8 mouse cellular contexts compared by ENCODE assay signal in the genomic region with DNA sequence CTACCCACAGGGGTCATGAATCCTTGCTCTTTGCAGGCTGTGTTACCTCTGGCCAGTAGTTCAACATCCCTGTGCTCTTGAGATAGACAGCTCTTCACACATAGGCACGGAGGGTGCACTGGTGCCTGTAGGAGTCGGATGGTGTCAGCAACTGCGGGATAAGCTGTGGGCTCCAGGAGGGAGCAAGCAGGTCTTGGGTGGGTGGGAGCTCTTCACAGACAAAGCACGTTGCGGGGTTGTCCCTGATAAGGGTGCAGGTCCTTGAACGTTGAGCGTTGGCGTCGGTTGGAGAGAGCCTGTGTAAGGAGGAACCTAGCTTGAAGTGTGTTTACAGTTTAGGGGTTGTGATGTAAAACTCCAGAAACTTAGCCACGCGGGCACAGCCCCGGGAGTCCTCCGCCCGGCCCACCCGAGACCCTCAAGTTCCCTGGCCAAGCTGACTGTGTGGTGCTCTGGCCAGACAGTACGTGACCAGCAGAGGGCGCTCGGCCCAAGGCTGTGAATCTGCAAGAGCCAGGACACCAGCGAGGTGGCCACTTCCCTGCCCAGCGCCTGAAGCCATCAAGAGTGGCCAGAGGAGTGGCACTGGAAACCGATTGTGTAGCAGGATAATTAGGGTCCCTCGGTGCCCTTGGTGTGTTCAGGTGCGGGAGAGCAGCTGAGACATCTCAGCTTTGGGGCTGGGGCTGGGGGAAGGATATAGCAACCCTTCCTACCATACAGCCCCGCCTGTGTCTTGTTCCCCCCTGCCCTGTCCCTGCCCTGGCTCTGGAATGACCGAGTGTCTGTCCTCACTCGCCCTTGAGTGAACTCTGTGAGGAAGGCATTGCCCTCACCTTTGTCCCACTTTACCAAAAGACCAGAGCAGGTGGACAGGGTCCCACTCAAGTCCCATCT. TPM values are rescaled to one million over a fixed set of nuclear protein-coding genes. Genes with fewer than 3 reads are reported as not detected.
A peak's percentile ranks its signal among the peaks of the same experiment; 100 is the strongest.
DNase-seq lines count a peak whose midpoint lies in the region; ATAC-seq and TF ChIP-seq lines count a peak whose summit lies in the region.

No protein-coding gene starts in this region.

- peak overlapping the region; percentile 34 for H3K4me2 ChIP-seq in embryonic facial prominence, embryonic 13.5 days
- no peak overlapping the region; the same call in 1 of the 2 replicates for H3K4me2 ChIP-seq in limb, embryonic 13.5 days (replicated peaks)
- H3K4me2 ChIP-seq in midbrain, embryonic 15.5 days: 0 out of 2 replicates have a peak overlapping the region, but pooled peaks have one; percentile 11

- WGBS in embryonic facial prominence, embryonic 13.5 days: 29% methylated on average over 26 of the region's 26 CpGs
- 30% methylated on average over 26 of the region's 26 CpGs for WGBS in kidney, adult 2 months
- WGBS in limb, embryonic 13.5 days: 33% methylated on average over 26 of the region's 26 CpGs
- 34% methylated on average over 26 of the region's 26 CpGs for WGBS in midbrain, embryonic 15.5 days

- H3K9me3 ChIP-seq in embryonic facial prominence, embryonic 13.5 days: no peaks in the 10 kb centered on the region
- no peaks in the 10 kb centered on the region; the same call in 1 of the 2 replicates for H3K9me3 ChIP-seq in limb, embryonic 13.5 days
- H3K9me3 ChIP-seq in midbrain, embryonic 15.5 days: no peaks in the 10 kb centered on the region

- no peak for TF ChIP-seq POLR2A in kidney, adult 2 months (IDR thresholded peaks at IDR 0.05; ENCODE audit: low read depth, low read length)

- H3K36me3 ChIP-seq in embryonic facial prominence, embryonic 13.5 days: no peaks in the 10 kb centered on the region
- H3K36me3 ChIP-seq in kidney, adult 2 months (ENCODE audit: control insufficient read depth, insufficient read depth, low read length): no peaks in the 10 kb centered on the region
- no peaks in the 10 kb centered on the region for H3K36me3 ChIP-seq in limb, embryonic 13.5 days
- no peaks in the 10 kb centered on the region for H3K36me3 ChIP-seq in midbrain, embryonic 15.5 days (replicated peaks)

- H3K4me3 ChIP-seq in embryonic facial prominence, embryonic 13.5 days: no peak overlapping the region
- no peak overlapping the region for H3K4me3 ChIP-seq in kidney, adult 2 months (ENCODE audit: insufficient read depth, low read depth, low read length)
- no peak overlapping the region for H3K4me3 ChIP-seq in limb, embryonic 13.5 days
- no peak overlapping the region for H3K4me3 ChIP-seq in midbrain, embryonic 15.5 days

- no peak overlapping the region for H3K27ac ChIP-seq in embryonic facial prominence, embryonic 13.5 days
- H3K27ac ChIP-seq in kidney, adult 2 months (ENCODE audit: insufficient read depth, low read depth, low read length): no peak overlapping the region
- H3K27ac ChIP-seq in limb, embryonic 13.5 days: no peak overlapping the region
- no peak overlapping the region for H3K27ac ChIP-seq in midbrain, embryonic 15.5 days

- H3K4me1 ChIP-seq in embryonic facial prominence, embryonic 13.5 days: no peaks in the 10 kb centered on the region
- peaks cover 6% of the 10 kb centered on the region; the same call in 1 of the 2 replicates for H3K4me1 ChIP-seq in kidney, adult 2 months (ENCODE audit: control insufficient read depth, insufficient read depth, low read length)
- peaks cover 8% of the 10 kb centered on the region; the same call in 1 of the 2 replicates for H3K4me1 ChIP-seq in limb, embryonic 13.5 days
- H3K4me1 ChIP-seq in midbrain, embryonic 15.5 days: 0 out of 2 replicates have a peak, but pooled peaks cover 2% of the 10 kb centered on the region

- H3K27me3 ChIP-seq in embryonic facial prominence, embryonic 13.5 days: peaks cover 6% of the 10 kb centered on the region; the same call in 1 of the 2 replicates
- H3K27me3 ChIP-seq in kidney, adult 2 months (replicated peaks; ENCODE audit: control insufficient read depth, insufficient read depth, low read length): no peaks in the 10 kb centered on the region
- peaks cover 30% of the 10 kb centered on the region for H3K27me3 ChIP-seq in limb, embryonic 13.5 days
- no peaks in the 10 kb centered on the region for H3K27me3 ChIP-seq in midbrain, embryonic 15.5 days (replicated peaks)

- DNase-seq in 416B (ENCODE audit: low read depth): peak; percentile 68
- DNase-seq in adrenal gland, postnatal 4 days (ENCODE audit: low spot score in 2 of 2): peak; percentile 65 to 74
- DNase-seq in heart, adult 9 months (ENCODE audit: low spot score in 2 of 2): peak; percentile 45 to 80
- DNase-seq in kidney, adult 2 months: peak; percentile 86
- DNase-seq in spleen, adult 18-20 months: peak; percentile 59 to 85

- no peak overlapping the region for H3K9ac ChIP-seq in embryonic facial prominence, embryonic 13.5 days
- no peak overlapping the region for H3K9ac ChIP-seq in limb, embryonic 13.5 days
- no peak overlapping the region for H3K9ac ChIP-seq in midbrain, embryonic 15.5 days

- peak; percentile 95 for TF ChIP-seq CTCF in kidney, adult 2 months (conservative IDR thresholded peaks at IDR 0.05; ENCODE audit: insufficient read depth, insufficient read length, low read depth, low read length)

- 0 out of 2 replicates have a peak, but pooled peaks have one; percentile 30 for ATAC-seq in embryonic facial prominence, embryonic 13.5 days (ENCODE audit: insufficient number of reproducible peaks, insufficient read depth, low FRiP score, low TSS enrichment, low read depth)
- peak; percentile 49; the same call in 1 of the 2 replicates for ATAC-seq in limb, embryonic 13.5 days (ENCODE audit: low FRiP score, low read depth)
- ATAC-seq in midbrain, embryonic 15.5 days (replicated peaks): peak; percentile 82

RNA-seq across cellular contexts. Expression of gene Zbp1, which starts 32.4 kb away (rescaled TPM):
- total RNA-seq in adrenal gland, postnatal 4 days (2021): 1 to 10 TPM; 2.0 to 2.1 TPM
- 0.13 TPM in 1 of 2 replicates, not detected in the other for polyA plus RNA-seq in embryonic facial prominence, embryonic 13.5 days (2015; fragmentation: Nextera tagmentation; extraction: Ambion mirVana)
- polyA plus RNA-seq in kidney, adult 2 months (2012; rRNA removed): 3.3 and 7.8 TPM in 2 replicates
- 0.43 and 0.45 TPM in 2 replicates for polyA plus RNA-seq in limb, embryonic 13.5 days (2015; fragmentation: Nextera tagmentation; extraction: Ambion mirVana)
- 0.22 and 1.1 TPM in 2 replicates for polyA plus RNA-seq in midbrain, embryonic 15.5 days (2015; fragmentation: Nextera tagmentation; extraction: Ambion mirVana)

RNA-seq across cellular contexts. Expression of gene Pck1, which starts 33.4 kb away (rescaled TPM):
- total RNA-seq in adrenal gland, postnatal 4 days (2021): 100 to 1,000 TPM; 190 to 200 TPM
- polyA plus RNA-seq in embryonic facial prominence, embryonic 13.5 days (2015; fragmentation: Nextera tagmentation; extraction: Ambion mirVana): 0.22 TPM in 1 of 2 replicates, not detected in the other
- polyA plus RNA-seq in kidney, adult 2 months (2012; rRNA removed): 648 and 871 TPM in 2 replicates
- not detected in 2 replicates for polyA plus RNA-seq in limb, embryonic 13.5 days (2015; fragmentation: Nextera tagmentation; extraction: Ambion mirVana)
- not detected in 2 replicates for polyA plus RNA-seq in midbrain, embryonic 15.5 days (2015; fragmentation: Nextera tagmentation; extraction: Ambion mirVana)

Comparison
In these comparisons a context has a peak if more than half of its experiments do, and no peak if none do; other contexts are left out.
1. ATAC-seq: peak in every context shown above with its lines; median percentile 82 in midbrain, embryonic 15.5 days; 49 in limb, embryonic 13.5 days; 30 in embryonic facial prominence, embryonic 13.5 days.
2. RNA of gene Pck1, which starts 33.4 kb away (polyA plus RNA-seq): 648 to 871 TPM in kidney, adult 2 months; 0.22 TPM in embryonic facial prominence, embryonic 13.5 days, not detected in limb, embryonic 13.5 days and not detected in midbrain, embryonic 15.5 days; every median in the first group is over 100 times any median in the second.
3. Peak in every context shown above with its lines, with median percentiles within 50 percentile points of each other: DNase-seq.